Mouse (Mus musculus) stomach, postnatal 0 days (tissue): ENCODE results near the gene Sec14l1.

Source experiments
- CTCF ChIP-seq: IDR thresholded peaks from 2 replicates; pipeline ENCODE4 v1.5.1; 2016; ENCODE audit warnings: antibody characterized with exemption, low read depth, mild to moderate bottlenecking, moderate library complexity
- EP300 ChIP-seq: optimal IDR thresholded peaks from 2 replicates; pipeline ENCODE3; 2016; ENCODE audit warnings: antibody characterized with exemption

DNA sequence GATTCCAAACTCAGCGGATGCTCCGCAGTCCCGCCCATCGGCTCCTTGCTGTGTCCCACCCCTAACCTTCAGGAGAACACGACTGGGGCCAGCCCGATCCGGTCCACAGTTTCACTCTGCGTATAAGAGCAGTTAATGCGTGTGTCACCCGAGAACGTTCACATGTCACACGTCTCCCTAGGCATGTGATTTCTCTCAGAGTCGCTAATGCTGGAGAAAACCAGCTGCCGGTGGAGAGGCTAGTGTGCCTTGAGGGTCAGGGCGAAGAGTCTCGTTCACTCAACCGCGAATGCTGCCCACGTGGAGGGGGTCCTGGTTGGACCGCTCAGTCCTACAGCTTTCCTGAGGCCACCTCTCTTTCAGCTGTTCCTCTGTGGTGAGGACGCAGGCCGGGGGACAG is 23.1 kb upstream of the Sec14l1 start:
- TF ChIP-seq CTCF (no peak), EP300 (no peak)
